In the genomic region with DNA sequence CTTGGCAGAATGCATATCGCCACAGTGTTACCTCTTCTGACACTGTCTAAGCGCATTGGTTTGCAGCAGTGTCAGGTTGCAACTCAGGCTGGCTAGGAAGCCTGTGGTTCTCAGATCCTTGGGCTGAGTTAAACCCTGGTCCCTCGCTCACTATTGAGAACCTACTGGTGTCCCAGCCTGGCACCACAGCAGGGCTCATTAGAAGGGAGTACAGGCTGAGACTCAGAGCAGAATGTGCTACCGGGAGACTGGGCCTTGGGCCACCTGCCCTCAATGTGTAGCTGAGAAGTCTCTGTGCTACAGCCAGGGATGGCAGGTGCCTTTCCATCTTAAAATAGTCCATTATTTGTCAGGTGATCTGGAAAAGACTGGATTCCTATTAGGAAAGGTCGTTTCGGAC, we compare ENCODE assay signal across 9 mouse cellular contexts. TPM values are rescaled to one million over a fixed set of nuclear protein-coding genes. Genes with fewer than 3 reads are reported as not detected.
DNase-seq lines count a peak whose midpoint lies in the region; ATAC-seq lines count a peak whose summit lies in the region.
"Had no signal": no experiment of that assay in that cellular context is flagged by ENCODE, and none has a peak within 500 bp of the region (broad histone marks: within the 10 kb centered on the region; RNA-seq: fewer than 3 reads in every experiment).

No protein-coding gene starts in this region.

- 60% methylated on average over 6 of the region's 6 CpGs for WGBS in heart, embryonic 13.5 days
- 37% methylated on average over 6 of the region's 6 CpGs for WGBS in forebrain, embryonic 15.5 days

- H3K4me3 ChIP-seq in heart, embryonic 13.5 days, result no peak overlapping the region
- H3K4me3 ChIP-seq in forebrain, embryonic 15.5 days, result no peak overlapping the region
- H3K4me3 ChIP-seq: intestine, embryonic 15.5 days had no signal

- no peak for DNase-seq in heart, postnatal 36 days
- peak; percentile 97 for DNase-seq in cerebellum, adult 11-12 months
- DNase-seq in layer of hippocampus, postnatal 10 days (ENCODE audit: low spot score in 2 of 2), result peak; percentile 45 to 57
- DNase-seq in yolk sac, embryonic 10.5 days (ENCODE audit: low spot score), result no peak
- no peak for DNase-seq in kidney, adult 8-10 months
- DNase-seq in thymus, postnatal 4 days, result no peak

- no peaks in the 10 kb centered on the region for H3K36me3 ChIP-seq in heart, embryonic 13.5 days
- H3K36me3 ChIP-seq in forebrain, embryonic 15.5 days, result no peaks in the 10 kb centered on the region
- H3K36me3 ChIP-seq: intestine, embryonic 15.5 days had no signal

- 0 out of 2 replicates have a peak overlapping the region, but pooled peaks have one; percentile 20 for H3K4me2 ChIP-seq in heart, embryonic 13.5 days
- H3K4me2 ChIP-seq in forebrain, embryonic 15.5 days (replicated peaks), result no peak overlapping the region
- H3K4me2 ChIP-seq: intestine, embryonic 15.5 days had no signal

- no peak overlapping the region for H3K9ac ChIP-seq in heart, embryonic 13.5 days
- H3K9ac ChIP-seq in forebrain, embryonic 15.5 days (replicated peaks), result no peak overlapping the region
- H3K9ac ChIP-seq: intestine, embryonic 15.5 days had no signal

- H3K9me3 ChIP-seq in heart, embryonic 13.5 days, result no peaks in the 10 kb centered on the region
- H3K9me3 ChIP-seq in forebrain, embryonic 15.5 days, result no peaks in the 10 kb centered on the region
- H3K9me3 ChIP-seq: intestine, embryonic 15.5 days had no signal

- intact Hi-C loops in heart, postnatal 36 days (cut with DNase I), result no loop called here

- no peaks in the 10 kb centered on the region for H3K27me3 ChIP-seq in heart, embryonic 13.5 days (replicated peaks)
- H3K27me3 ChIP-seq in forebrain, embryonic 15.5 days, result no peaks in the 10 kb centered on the region
- H3K27me3 ChIP-seq: intestine, embryonic 15.5 days had no signal

- H3K4me1 ChIP-seq in heart, embryonic 13.5 days, result peaks cover 44% of the 10 kb centered on the region
- peaks cover 18% of the 10 kb centered on the region for H3K4me1 ChIP-seq in forebrain, embryonic 15.5 days

- peak overlapping the region; percentile 43; the same call in 1 of the 2 replicates for H3K27ac ChIP-seq in heart, embryonic 13.5 days (replicated peaks)
- H3K27ac ChIP-seq in forebrain, embryonic 15.5 days (replicated peaks), result no peak overlapping the region
- H3K27ac ChIP-seq: intestine, embryonic 15.5 days had no signal

- no peak; the same call in 1 of the 2 replicates for ATAC-seq in heart, embryonic 13.5 days (ENCODE audit: extremely low read depth, insufficient number of reproducible peaks, low FRiP score, low TSS enrichment)
- peak; percentile 51; the same call in 1 of the 2 replicates for ATAC-seq in forebrain, embryonic 15.5 days (replicated peaks)
- ATAC-seq: intestine, embryonic 15.5 days had no signal

RNA-seq across cellular contexts. Expression of gene Dock4, which starts 18.5 kb away (rescaled TPM):
- 6.2 and 6.9 TPM in 2 replicates for polyA plus RNA-seq in heart, embryonic 13.5 days (2015; fragmentation: Nextera tagmentation; extraction: Ambion mirVana)
- total RNA-seq in heart, postnatal 36 days (2021), result 10 to 100 TPM; 11.2 to 11.7 TPM
- 30.1 and 31.9 TPM in 2 replicates for polyA plus RNA-seq in forebrain, embryonic 15.5 days (2015; fragmentation: Nextera tagmentation; extraction: Ambion mirVana)
- total RNA-seq in layer of hippocampus, postnatal 10 days (2021), result 100 to 1,000 TPM; 142 to 146 TPM

RNA-seq across cellular contexts. Expression of gene Zfp277, which starts 18.6 kb away (rescaled TPM):
- 27.8 and 30.4 TPM in 2 replicates for polyA plus RNA-seq in heart, embryonic 13.5 days (2015; fragmentation: Nextera tagmentation; extraction: Ambion mirVana)
- 10 to 100 TPM; 12.0 to 13.6 TPM for total RNA-seq in heart, postnatal 36 days (2021)
- polyA plus RNA-seq in forebrain, embryonic 15.5 days (2015; fragmentation: Nextera tagmentation; extraction: Ambion mirVana), result 26.9 and 27.5 TPM in 2 replicates
- 10 to 100 TPM; 28.1 to 29.0 TPM for total RNA-seq in layer of hippocampus, postnatal 10 days (2021)

Comparison
In these comparisons a context has a peak if more than half of its experiments do, and no peak if none do; other contexts are left out.
1. DNase-seq: peak in cerebellum, adult 11-12 months (single experiment) and layer of hippocampus, postnatal 10 days (2 of 2); none in heart, postnatal 36 days (0 of 2), yolk sac, embryonic 10.5 days (single experiment), kidney, adult 8-10 months (0 of 2) and thymus, postnatal 4 days (single experiment).
2. RNA of gene Dock4, which starts 18.5 kb away (total RNA-seq): 142 to 146 TPM in layer of hippocampus, postnatal 10 days; 11.2 to 11.7 TPM in heart, postnatal 36 days; every median in the first group is over 10 times any median in the second.